Mouse (Mus musculus) olfactory bulb, adult 2 months (tissue): ENCODE data around the gene Olfr1500.

ENCODE experiments used
- CTCF ChIP-seq: fragments of 200-500 bp; IDR thresholded peaks from 2 replicates; pipeline ENCODE4 v1.5.1; 2012; ENCODE audit warnings: low read depth, mild to moderate bottlenecking, low read length, moderate library complexity; ENCODE audit not compliant: insufficient read depth
- POLR2A ChIP-seq: fragments of 200-500 bp; IDR thresholded peaks from 2 replicates; pipeline ENCODE4 v1.6.1; 2012; ENCODE audit warnings: mild to moderate bottlenecking, low read depth, low read length, moderate library complexity; ENCODE audit not compliant: insufficient read depth

DNA sequence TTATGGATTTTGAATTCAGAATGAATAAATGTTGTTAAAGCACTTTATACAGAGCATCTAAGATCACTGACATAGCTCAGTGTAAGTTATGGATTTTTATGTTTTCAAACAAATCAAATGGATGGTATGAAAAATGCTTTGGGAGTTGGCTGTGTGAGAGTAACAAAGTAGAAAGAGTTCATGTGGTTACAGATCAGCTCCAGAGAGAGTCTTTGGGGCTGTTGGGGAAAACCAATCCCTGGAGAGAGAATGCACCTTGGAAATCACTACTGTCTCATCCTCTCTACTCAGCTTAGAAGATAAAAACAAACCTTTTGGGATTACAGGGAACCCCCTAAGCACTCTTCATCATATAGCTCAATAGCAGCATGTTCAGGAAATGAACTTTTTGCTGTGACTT is 10.9 kb downstream of the Olfr1500 start, which contains the start of gene Olfr1499:
- TF ChIP-seq CTCF: no peak
- TF ChIP-seq POLR2A: no peak
